14 mouse cellular contexts compared by ENCODE assay signal in genomic region chr4:119073626-119074025, GRCm38 (mm10). TPM values are rescaled to one million over a fixed set of nuclear protein-coding genes. Genes with fewer than 3 reads are reported as not detected.
DNase-seq lines count a peak whose midpoint lies in the region; ATAC-seq and TF ChIP-seq lines count a peak whose summit lies in the region.
"Had no signal": no experiment of that assay in that cellular context is flagged by ENCODE, and none has a peak within 500 bp of the region (broad histone marks: within the 10 kb centered on the region; RNA-seq: fewer than 3 reads in every experiment).

No protein-coding gene starts in this region.

- TF ChIP-seq EP300 in heart, adult 2 months (IDR thresholded peaks at IDR 0.05; ENCODE audit: insufficient read depth, low read depth, low read length) = no peak

- H3K27ac ChIP-seq in heart, embryonic 12.5 days (ENCODE audit: poor library complexity, severe bottlenecking) = peak overlapping the region; percentile 49; the same call in 1 of the 2 replicates
- no peak overlapping the region for H3K27ac ChIP-seq in heart, adult 2 months
- no peak overlapping the region for H3K27ac ChIP-seq in midbrain, embryonic 11.5 days (ENCODE audit: low read depth, low read length)
- H3K27ac ChIP-seq in midbrain, embryonic 14.5 days (replicated peaks; ENCODE audit: low read depth, low read length) = no peak overlapping the region
- H3K27ac ChIP-seq in embryonic facial prominence, embryonic 15.5 days (replicated peaks) = peak overlapping the region; percentile 81
- peak overlapping the region; percentile 82 for H3K27ac ChIP-seq in stomach, embryonic 15.5 days
- H3K27ac ChIP-seq: layer of hippocampus, adult 2 months had no signal

- H3K4me1 ChIP-seq in heart, embryonic 12.5 days (replicated peaks) = peaks cover 73% of the 10 kb centered on the region
- H3K4me1 ChIP-seq in heart, adult 2 months (ENCODE audit: control insufficient read depth, insufficient read depth, low read length) = peaks cover 3% of the 10 kb centered on the region
- H3K4me1 ChIP-seq in midbrain, embryonic 11.5 days (ENCODE audit: control insufficient read depth, insufficient read depth, low read length) = peaks cover 42% of the 10 kb centered on the region
- H3K4me1 ChIP-seq in midbrain, embryonic 14.5 days (ENCODE audit: control insufficient read depth, insufficient read depth, low read length) = peaks cover 15% of the 10 kb centered on the region
- H3K4me1 ChIP-seq in embryonic facial prominence, embryonic 15.5 days = peaks cover 41% of the 10 kb centered on the region
- peaks cover 11% of the 10 kb centered on the region for H3K4me1 ChIP-seq in stomach, embryonic 15.5 days

- TF ChIP-seq CTCF in heart, adult 2 months (IDR thresholded peaks at IDR 0.05) = no peak

- no peak for DNase-seq in heart, adult 2 months
- no peak for DNase-seq in midbrain, embryonic 11.5 days (ENCODE audit: low spot score, missing footprints)
- no peak for DNase-seq in midbrain, embryonic 14.5 days
- DNase-seq in cerebellum, adult 8-10 months = no peak
- DNase-seq in right cerebral cortex, postnatal 36 days (ENCODE audit: low spot score in 2 of 2) = no peak
- DNase-seq: B cell, adult 2 months; gastrocnemius, postnatal 25 days; left cerebral cortex, postnatal 4 days; right cerebral cortex, adult 18-20 months had no signal

- H3K9ac ChIP-seq in heart, embryonic 12.5 days = no peak overlapping the region
- H3K9ac ChIP-seq in heart, adult 2 months (ENCODE audit: low read depth, low read length) = no peak overlapping the region
- no peak overlapping the region for H3K9ac ChIP-seq in midbrain, embryonic 11.5 days (ENCODE audit: low read length)
- H3K9ac ChIP-seq in midbrain, embryonic 14.5 days (replicated peaks; ENCODE audit: low read length) = no peak overlapping the region
- H3K9ac ChIP-seq in embryonic facial prominence, embryonic 15.5 days = no peak overlapping the region
- H3K9ac ChIP-seq in stomach, embryonic 15.5 days = no peak overlapping the region

- no peaks in the 10 kb centered on the region for H3K9me3 ChIP-seq in heart, embryonic 12.5 days (replicated peaks)
- no peaks in the 10 kb centered on the region for H3K9me3 ChIP-seq in midbrain, embryonic 11.5 days (ENCODE audit: control insufficient read depth, low read length)
- H3K9me3 ChIP-seq in midbrain, embryonic 14.5 days (ENCODE audit: control insufficient read depth, low read length) = no peaks in the 10 kb centered on the region
- H3K9me3 ChIP-seq in embryonic facial prominence, embryonic 15.5 days (replicated peaks) = no peaks in the 10 kb centered on the region
- H3K9me3 ChIP-seq in stomach, embryonic 15.5 days = no peaks in the 10 kb centered on the region

- H3K27me3 ChIP-seq in heart, embryonic 12.5 days (replicated peaks) = peaks cover 7% of the 10 kb centered on the region; the same call in 1 of the 2 replicates
- no peaks in the 10 kb centered on the region for H3K27me3 ChIP-seq in heart, adult 2 months (ENCODE audit: control insufficient read depth, insufficient read depth, low read length)
- no peaks in the 10 kb centered on the region for H3K27me3 ChIP-seq in midbrain, embryonic 11.5 days (ENCODE audit: control insufficient read depth, insufficient read depth, low read length)
- peaks cover 15% of the 10 kb centered on the region; the same call in 1 of the 2 replicates for H3K27me3 ChIP-seq in midbrain, embryonic 14.5 days (ENCODE audit: control insufficient read depth, insufficient read depth, low read length)
- H3K27me3 ChIP-seq in embryonic facial prominence, embryonic 15.5 days = peaks cover 7% of the 10 kb centered on the region
- no peaks in the 10 kb centered on the region for H3K27me3 ChIP-seq in stomach, embryonic 15.5 days (replicated peaks)

- 54% methylated on average over 2 of the region's 2 CpGs for WGBS in heart, embryonic 12.5 days
- whole genome bisulfite sequencing in heart, adult 2 months = 79% methylated on average over 2 of the region's 2 CpGs
- WGBS in midbrain, embryonic 11.5 days = 6% methylated on average over 2 of the region's 2 CpGs
- WGBS in midbrain, embryonic 14.5 days = 26% methylated on average over 2 of the region's 2 CpGs
- 37% methylated on average over 2 of the region's 2 CpGs for WGBS in embryonic facial prominence, embryonic 15.5 days
- WGBS in stomach, embryonic 15.5 days = 40% methylated on average over 2 of the region's 2 CpGs

- intact Hi-C loops in heart, adult 2 months (cut with DNase I) = no loop called here

- H3K36me3 ChIP-seq in heart, embryonic 12.5 days = no peaks in the 10 kb centered on the region
- H3K36me3 ChIP-seq in heart, adult 2 months (ENCODE audit: control insufficient read depth, insufficient read depth, low read length) = no peaks in the 10 kb centered on the region
- H3K36me3 ChIP-seq in midbrain, embryonic 11.5 days (ENCODE audit: control insufficient read depth, insufficient read depth, low read length) = no peaks in the 10 kb centered on the region
- no peaks in the 10 kb centered on the region for H3K36me3 ChIP-seq in midbrain, embryonic 14.5 days (ENCODE audit: control insufficient read depth, insufficient read depth, low read length)
- H3K36me3 ChIP-seq in embryonic facial prominence, embryonic 15.5 days = no peaks in the 10 kb centered on the region
- H3K36me3 ChIP-seq in stomach, embryonic 15.5 days = no peaks in the 10 kb centered on the region

- H3K4me3 ChIP-seq in heart, embryonic 12.5 days = no peak overlapping the region
- no peak overlapping the region for H3K4me3 ChIP-seq in heart, adult 2 months
- H3K4me3 ChIP-seq in midbrain, embryonic 11.5 days (ENCODE audit: low read depth, low read length) = no peak overlapping the region
- no peak overlapping the region for H3K4me3 ChIP-seq in midbrain, embryonic 14.5 days (replicated peaks; ENCODE audit: low read depth, low read length)
- H3K4me3 ChIP-seq in embryonic facial prominence, embryonic 15.5 days (replicated peaks) = no peak overlapping the region
- no peak overlapping the region for H3K4me3 ChIP-seq in stomach, embryonic 15.5 days (replicated peaks)
- H3K4me3 ChIP-seq: layer of hippocampus, adult 2 months had no signal

- no peak for ATAC-seq in heart, embryonic 12.5 days (ENCODE audit: insufficient number of reproducible peaks, low FRiP score)
- ATAC-seq in midbrain, embryonic 11.5 days (ENCODE audit: low FRiP score) = peak; percentile 4; the same call in 1 of the 2 replicates
- no peak for ATAC-seq in midbrain, embryonic 14.5 days (ENCODE audit: low FRiP score, low TSS enrichment)
- ATAC-seq in embryonic facial prominence, embryonic 15.5 days (ENCODE audit: insufficient number of reproducible peaks, low FRiP score, low TSS enrichment, low read depth) = no peak
- no peak for ATAC-seq in stomach, embryonic 15.5 days (ENCODE audit: insufficient read depth, low FRiP score, low read depth)
- ATAC-seq: inflammation-experienced regulatory T-cells, adult 6 months had no signal

- no peaks in the 10 kb centered on the region for H3K79me2 ChIP-seq in heart, adult 2 months (replicated peaks; ENCODE audit: control insufficient read depth, insufficient read depth, low read length)

- TF ChIP-seq POLR2A in heart, adult 2 months (IDR thresholded peaks at IDR 0.05; ENCODE audit: insufficient read depth, low read depth, low read length) = no peak

- no peak overlapping the region for H3K4me2 ChIP-seq in heart, embryonic 12.5 days
- no peak overlapping the region; the same call in 1 of the 2 replicates for H3K4me2 ChIP-seq in midbrain, embryonic 11.5 days
- no peak overlapping the region for H3K4me2 ChIP-seq in midbrain, embryonic 14.5 days (ENCODE audit: low read length)
- no peak overlapping the region for H3K4me2 ChIP-seq in embryonic facial prominence, embryonic 15.5 days (replicated peaks)
- no peak overlapping the region for H3K4me2 ChIP-seq in stomach, embryonic 15.5 days

RNA-seq across cellular contexts. Expression of gene Slc2a1, which starts 34.9 kb away (rescaled TPM):
- polyA plus RNA-seq in heart, embryonic 12.5 days (2016; fragmentation: Nextera tagmentation; extraction: Ambion mirVana) = 330 and 331 TPM in 2 replicates
- 10 to 100 TPM in 1 of 2 experiments, 1 to 10 TPM in 1; 8.9 to 18.9 TPM for total RNA-seq in heart, adult 2 months (2021)
- polyA plus RNA-seq in heart, adult 2 months (2012; rRNA removed) = 16.6 and 18.1 TPM in 2 replicates
- 152 and 158 TPM in 2 replicates for polyA plus RNA-seq in midbrain, embryonic 11.5 days (2014; fragmentation: Nextera tagmentation; extraction: Ambion mirVana)
- 61.3 and 94.4 TPM in 2 replicates for polyA plus RNA-seq in midbrain, embryonic 14.5 days (2014; fragmentation: Nextera tagmentation; extraction: Ambion mirVana)
- 141 and 160 TPM in 2 replicates for polyA plus RNA-seq in embryonic facial prominence, embryonic 15.5 days (2015; fragmentation: Nextera tagmentation; extraction: Ambion mirVana)
- polyA plus RNA-seq in stomach, embryonic 15.5 days (2015; fragmentation: Nextera tagmentation; extraction: Ambion mirVana) = 119 and 129 TPM in 2 replicates

Comparison
In these comparisons a context has a peak if more than half of its experiments do, and no peak if none do; other contexts are left out.
1. H3K27ac ChIP-seq: peak in heart, embryonic 12.5 days (single experiment), embryonic facial prominence, embryonic 15.5 days (single experiment) and stomach, embryonic 15.5 days (single experiment); none in heart, adult 2 months (single experiment), midbrain, embryonic 11.5 days (single experiment) and midbrain, embryonic 14.5 days (single experiment).